Mouse (Mus musculus): ENCODE results near the gene Ppp2r5c.

GRCm38 (mm10) chr12:110563383-110563782 is 116.5 kb downstream of the Ppp2r5c start:
- TF ChIP-seq POLR2A (IDR thresholded peaks at IDR 0.05; ENCODE audit: borderline replicate concordance, control insufficient read depth, low read depth, low read length) (no peak), CTCF (IDR thresholded peaks at IDR 0.05; ENCODE audit: control insufficient read depth, insufficient read depth, low read length) (no peak)

Measured in bone marrow, adult 2 months (tissue).